Mouse (Mus musculus) myocyte (in vitro differentiated cells): ENCODE measurements around the gene Pop5.

Source experiments
- CEBPB ChIP-seq: IDR thresholded peaks from 2 replicates; pipeline ENCODE4 v1.6.1; 2011; ENCODE audit warnings: mild to moderate bottlenecking, moderate library complexity; ENCODE audit not compliant: poor library complexity, insufficient read depth, severe bottlenecking
- E2F4 ChIP-seq: IDR thresholded peaks from one replicate; pipeline ENCODE4 v1.6.1; 2011; ENCODE audit warnings: mild to moderate bottlenecking, control low read depth, moderate library complexity; ENCODE audit not compliant: insufficient read depth
- MAX ChIP-seq: IDR thresholded peaks from one replicate; pipeline ENCODE4 v1.6.1; 2011; ENCODE audit warnings: low read depth, mild to moderate bottlenecking, control low read depth
- MYOD1 ChIP-seq, 3 experiments: IDR thresholded peaks; one replicate each; pipeline ENCODE4 v1.6.1; 2011; ENCODE audit warnings: control low read depth in 2 of 3, low read depth in 2 of 3, mild to moderate bottlenecking in 2 of 3, moderate library complexity in 1 of 3; ENCODE audit not compliant: insufficient read length in 2 of 3, control insufficient read depth in 1 of 3
- MYOG ChIP-seq, 3 experiments: IDR thresholded peaks; one replicate each; pipeline ENCODE4 v1.6.1; 2011; ENCODE audit warnings: control low read depth in 2 of 3, low read depth in 2 of 3, mild to moderate bottlenecking in 2 of 3; ENCODE audit not compliant: insufficient read length in 2 of 3, control insufficient read depth in 1 of 3, insufficient read depth in 1 of 3
- POLR2A ChIP-seq: IDR thresholded peaks from one replicate; pipeline ENCODE4 v1.6.1; 2011; ENCODE audit warnings: low read depth, mild to moderate bottlenecking, control low read depth, moderate library complexity; ENCODE audit not compliant: insufficient read length
- POLR2AphosphoS2 ChIP-seq: IDR thresholded peaks from one replicate; pipeline ENCODE4 v1.6.1; 2011; ENCODE audit warnings: low read depth, control low read depth; ENCODE audit not compliant: insufficient read length
- SRF ChIP-seq: IDR thresholded peaks from one replicate; pipeline ENCODE4 v1.6.1; 2011; ENCODE audit warnings: low read depth; ENCODE audit not compliant: control insufficient read depth, insufficient read length
- TCF3 ChIP-seq: IDR thresholded peaks from one replicate; pipeline ENCODE4 v1.6.1; 2011; ENCODE audit warnings: low read depth, control low read depth; ENCODE audit not compliant: insufficient read length
- USF1 ChIP-seq: IDR thresholded peaks from one replicate; pipeline ENCODE4 v1.6.1; 2011; ENCODE audit warnings: low read depth, mild to moderate bottlenecking, control low read depth, moderate library complexity

DNA sequence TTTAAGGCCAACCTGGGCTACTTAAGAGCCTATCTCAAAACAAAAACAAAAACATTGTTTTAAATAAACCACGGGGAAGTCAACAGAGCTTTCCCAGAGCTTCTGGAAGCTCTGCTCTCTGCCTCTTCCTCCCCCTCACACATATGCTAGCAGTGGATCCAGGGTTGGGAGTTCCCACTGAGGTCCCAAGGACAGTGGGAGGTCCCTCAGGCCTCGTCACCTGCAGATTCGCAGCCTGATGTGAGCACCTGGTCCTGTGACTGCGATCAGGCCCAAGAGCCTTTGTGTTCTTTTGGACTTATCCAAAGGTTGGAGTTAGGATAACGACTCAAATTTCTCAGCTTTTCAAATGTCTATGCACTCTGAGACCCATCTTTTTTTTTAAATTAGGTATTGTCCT, 27.0 kb upstream of the Pop5 start:
- TF ChIP-seq POLR2A = no peak
- no peak for TF ChIP-seq TCF3
- no peak for TF ChIP-seq USF1
- no peak for TF ChIP-seq MYOG (IDR thresholded peaks at IDR 0.05; ENCODE audit: control insufficient read depth in 1 of 3, insufficient read depth in 1 of 3, insufficient read length in 2 of 3, low read depth in 2 of 3)
- no peak for TF ChIP-seq E2F4
- no peak for TF ChIP-seq CEBPB
- TF ChIP-seq MAX = no peak
- TF ChIP-seq SRF = no peak
- TF ChIP-seq POLR2AphosphoS2 = no peak
- no peak for TF ChIP-seq MYOD1 (IDR thresholded peaks at IDR 0.05; ENCODE audit: control insufficient read depth in 1 of 3, insufficient read length in 2 of 3, low read depth in 2 of 3)
